Mouse (Mus musculus): Measurements from ENCODE around the gene Cda. TPM values are rescaled to one million over a fixed set of nuclear protein-coding genes. Genes with fewer than 3 reads are reported as not detected.

The Cda gene
- polyA plus RNA-seq, 1 experiment from 2014 or later, result 4.1 TPM

- WGBS, result 8% methylated on average over 11 of the region's 11 CpGs
- Histone ChIP-seq H3K4me3 (ENCODE audit: low read depth, low read length) (no peak overlapping the region), H3K27ac (replicated peaks; ENCODE audit: low read depth, low read length) (no peak overlapping the region), H3K27me3 (ENCODE audit: control insufficient read depth, insufficient read depth, low read length) (no peaks in the 10 kb centered on the region), H3K4me2 (ENCODE audit: low read depth, severe bottlenecking) (no peak overlapping the region), H3K36me3 (ENCODE audit: control insufficient read depth, insufficient read depth, low read length) (no peaks in the 10 kb centered on the region), H3K9ac (ENCODE audit: low read length) (no peak overlapping the region), H3K9me3 (ENCODE audit: control insufficient read depth, low read length) (no peaks in the 10 kb centered on the region), H3K4me1 (ENCODE audit: control insufficient read depth, insufficient read depth, low read length) (no peaks in the 10 kb centered on the region)
- peak; percentile 29 for DNase-seq (ENCODE audit: low spot score)
- ATAC-seq (ENCODE audit: insufficient number of reproducible peaks, low FRiP score, low TSS enrichment, low read depth), result no peak
Measured at GRCm38 (mm10) chr4:138361370-138361821, 6.4 kb downstream of the Cda start.

- Histone ChIP-seq H3K36me3 (ENCODE audit: control insufficient read depth, insufficient read depth, low read length) (no peaks in the 10 kb centered on the region), H3K4me3 (ENCODE audit: low read depth, low read length) (no peak overlapping the region), H3K4me2 (ENCODE audit: low read depth, severe bottlenecking) (no peak overlapping the region), H3K4me1 (ENCODE audit: control insufficient read depth, insufficient read depth, low read length) (no peaks in the 10 kb centered on the region), H3K9ac (ENCODE audit: low read length) (no peak overlapping the region), H3K27ac (replicated peaks; ENCODE audit: low read depth, low read length) (no peak overlapping the region), H3K9me3 (ENCODE audit: control insufficient read depth, low read length) (no peaks in the 10 kb centered on the region), H3K27me3 (ENCODE audit: control insufficient read depth, insufficient read depth, low read length) (no peaks in the 10 kb centered on the region)
- DNase-seq (ENCODE audit: low spot score) (no peak), ATAC-seq (ENCODE audit: insufficient number of reproducible peaks, low FRiP score, low TSS enrichment, low read depth) (no peak)
- WGBS, result 86% methylated on average over 3 of the region's 3 CpGs
Measured at GRCm38 (mm10) chr4:138358176-138358575, 9.6 kb downstream of the Cda start.

GRCm38 (mm10) chr4:138356551-138356950 lies 11.2 kb downstream of the Cda start:
- Histone ChIP-seq H3K36me3 (ENCODE audit: control insufficient read depth, insufficient read depth, low read length) (no peaks in the 10 kb centered on the region), H3K4me1 (ENCODE audit: control insufficient read depth, insufficient read depth, low read length) (no peaks in the 10 kb centered on the region), H3K9me3 (ENCODE audit: control insufficient read depth, low read length) (no peaks in the 10 kb centered on the region), H3K9ac (ENCODE audit: low read length) (no peak overlapping the region), H3K4me3 (ENCODE audit: low read depth, low read length) (no peak overlapping the region), H3K4me2 (ENCODE audit: low read depth, severe bottlenecking) (no peak overlapping the region), H3K27ac (replicated peaks; ENCODE audit: low read depth, low read length) (no peak overlapping the region), H3K27me3 (ENCODE audit: control insufficient read depth, insufficient read depth, low read length) (no peaks in the 10 kb centered on the region)
- DNase-seq (ENCODE audit: low spot score) (no peak), ATAC-seq (ENCODE audit: insufficient number of reproducible peaks, low FRiP score, low TSS enrichment, low read depth) (no peak)
- 89% methylated on average over 12 of the region's 12 CpGs for WGBS

- Histone ChIP-seq H3K4me1 (ENCODE audit: control insufficient read depth, insufficient read depth, low read length) (no peaks in the 10 kb centered on the region), H3K9ac (ENCODE audit: low read length) (no peak overlapping the region), H3K4me2 (ENCODE audit: low read depth, severe bottlenecking) (no peak overlapping the region), H3K27me3 (ENCODE audit: control insufficient read depth, insufficient read depth, low read length) (no peaks in the 10 kb centered on the region), H3K27ac (replicated peaks; ENCODE audit: low read depth, low read length) (no peak overlapping the region), H3K9me3 (ENCODE audit: control insufficient read depth, low read length) (no peaks in the 10 kb centered on the region), H3K4me3 (ENCODE audit: low read depth, low read length) (no peak overlapping the region), H3K36me3 (ENCODE audit: control insufficient read depth, insufficient read depth, low read length) (no peaks in the 10 kb centered on the region)
- WGBS, result 89% methylated on average over 8 of the region's 8 CpGs
- DNase-seq (ENCODE audit: low spot score) (no peak), ATAC-seq (ENCODE audit: insufficient number of reproducible peaks, low FRiP score, low TSS enrichment, low read depth) (no peak)
Measured at GRCm38 (mm10) chr4:138356141-138356540, 11.7 kb downstream of the Cda start.

- Histone ChIP-seq H3K27ac (replicated peaks; ENCODE audit: low read depth, low read length) (no peak overlapping the region), H3K36me3 (ENCODE audit: control insufficient read depth, insufficient read depth, low read length) (no peaks in the 10 kb centered on the region), H3K9me3 (ENCODE audit: control insufficient read depth, low read length) (no peaks in the 10 kb centered on the region), H3K4me1 (ENCODE audit: control insufficient read depth, insufficient read depth, low read length) (no peaks in the 10 kb centered on the region), H3K4me3 (ENCODE audit: low read depth, low read length) (no peak overlapping the region), H3K27me3 (ENCODE audit: control insufficient read depth, insufficient read depth, low read length) (no peaks in the 10 kb centered on the region), H3K4me2 (ENCODE audit: low read depth, severe bottlenecking) (no peak overlapping the region), H3K9ac (ENCODE audit: low read length) (no peak overlapping the region)
- ATAC-seq (ENCODE audit: insufficient number of reproducible peaks, low FRiP score, low TSS enrichment, low read depth) (no peak), DNase-seq (ENCODE audit: low spot score) (no peak)
- 90% methylated on average over 2 of the region's 2 CpGs for WGBS
Measured at GRCm38 (mm10) chr4:138355496-138355895, 12.3 kb downstream of the Cda start.

GRCm38 (mm10) chr4:138353438-138354171 lies 14.2 kb downstream of the Cda start:
- Histone ChIP-seq H3K27me3 (ENCODE audit: control insufficient read depth, insufficient read depth, low read length) (no peaks in the 10 kb centered on the region), H3K4me2 (ENCODE audit: low read depth, severe bottlenecking) (no peak overlapping the region), H3K27ac (replicated peaks; ENCODE audit: low read depth, low read length) (no peak overlapping the region), H3K36me3 (ENCODE audit: control insufficient read depth, insufficient read depth, low read length) (no peaks in the 10 kb centered on the region), H3K9me3 (ENCODE audit: control insufficient read depth, low read length) (no peaks in the 10 kb centered on the region), H3K9ac (ENCODE audit: low read length) (no peak overlapping the region), H3K4me3 (ENCODE audit: low read depth, low read length) (no peak overlapping the region), H3K4me1 (ENCODE audit: control insufficient read depth, insufficient read depth, low read length) (no peaks in the 10 kb centered on the region)
- DNase-seq (ENCODE audit: low spot score) (no peak), ATAC-seq (ENCODE audit: insufficient number of reproducible peaks, low FRiP score, low TSS enrichment, low read depth) (no peak)
- WGBS, result 84% methylated on average over 10 of the region's 10 CpGs

GRCm38 (mm10) chr4:138352692-138353091 lies 15.1 kb downstream of the Cda start:
- ATAC-seq (ENCODE audit: insufficient number of reproducible peaks, low FRiP score, low TSS enrichment, low read depth) (no peak), DNase-seq (ENCODE audit: low spot score) (no peak)
- 91% methylated on average over 6 of the region's 6 CpGs for WGBS
- H3K4me1 ChIP-seq (ENCODE audit: control insufficient read depth, insufficient read depth, low read length), result no peaks in the 10 kb centered on the region
- H3K27ac ChIP-seq (replicated peaks; ENCODE audit: low read depth, low read length), result no peak overlapping the region
- no peaks in the 10 kb centered on the region for H3K36me3 ChIP-seq (ENCODE audit: control insufficient read depth, insufficient read depth, low read length)
- H3K27me3 ChIP-seq (ENCODE audit: control insufficient read depth, insufficient read depth, low read length), result no peaks in the 10 kb centered on the region
- H3K9me3 ChIP-seq (ENCODE audit: control insufficient read depth, low read length), result no peaks in the 10 kb centered on the region
- H3K4me2 ChIP-seq (ENCODE audit: low read depth, severe bottlenecking), result no peak overlapping the region
- no peak overlapping the region for H3K9ac ChIP-seq (ENCODE audit: low read length)
- no peak overlapping the region for H3K4me3 ChIP-seq (ENCODE audit: low read depth, low read length)

- H3K4me1 ChIP-seq (ENCODE audit: control insufficient read depth, insufficient read depth, low read length), result no peaks in the 10 kb centered on the region
- no peak overlapping the region for H3K27ac ChIP-seq (replicated peaks; ENCODE audit: low read depth, low read length)
- no peak overlapping the region for H3K4me2 ChIP-seq (ENCODE audit: low read depth, severe bottlenecking)
- ATAC-seq (ENCODE audit: insufficient number of reproducible peaks, low FRiP score, low TSS enrichment, low read depth) (no peak), DNase-seq (ENCODE audit: low spot score) (no peak)
- WGBS, result 85% methylated on average over 5 of the region's 5 CpGs
- no peaks in the 10 kb centered on the region for H3K9me3 ChIP-seq (ENCODE audit: control insufficient read depth, low read length)
- H3K27me3 ChIP-seq (ENCODE audit: control insufficient read depth, insufficient read depth, low read length), result no peaks in the 10 kb centered on the region
- H3K4me3 ChIP-seq (ENCODE audit: low read depth, low read length), result no peak overlapping the region
- H3K9ac ChIP-seq (ENCODE audit: low read length), result no peak overlapping the region
- H3K36me3 ChIP-seq (ENCODE audit: control insufficient read depth, insufficient read depth, low read length), result no peaks in the 10 kb centered on the region
Measured at GRCm38 (mm10) chr4:138351821-138352220, 16.0 kb downstream of the Cda start.

- no peaks in the 10 kb centered on the region for H3K27me3 ChIP-seq (ENCODE audit: control insufficient read depth, insufficient read depth, low read length)
- WGBS, result 79% methylated on average over 7 of the region's 7 CpGs
- ATAC-seq (ENCODE audit: insufficient number of reproducible peaks, low FRiP score, low TSS enrichment, low read depth), result no peak
Measured at GRCm38 (mm10) chr4:138348716-138349115, 19.1 kb downstream of the Cda start.

More at GRCm38 (mm10) chr4:138348716-138349115, 19.1 kb downstream of the Cda start:
- Histone ChIP-seq H3K4me2 (ENCODE audit: low read depth, severe bottlenecking) (no peak overlapping the region), H3K27ac (replicated peaks; ENCODE audit: low read depth, low read length) (no peak overlapping the region), H3K4me3 (ENCODE audit: low read depth, low read length) (no peak overlapping the region), H3K9me3 (ENCODE audit: control insufficient read depth, low read length) (no peaks in the 10 kb centered on the region), H3K4me1 (ENCODE audit: control insufficient read depth, insufficient read depth, low read length) (no peaks in the 10 kb centered on the region), H3K9ac (ENCODE audit: low read length) (no peak overlapping the region), H3K36me3 (ENCODE audit: control insufficient read depth, insufficient read depth, low read length) (no peaks in the 10 kb centered on the region)
- no peak for DNase-seq (ENCODE audit: low spot score)
